Mouse (Mus musculus) gastrocnemius, postnatal 25 days (tissue): ENCODE results near the gene Klhl26. TPM values are rescaled to one million over a fixed set of nuclear protein-coding genes. Genes with fewer than 3 reads are reported as not detected.

Source experiments
- DNase-seq: peaks from one replicate; pipeline ENCODE4 v3.0.0; 2022
- total RNA-seq, 2 experiments: library from RNA; stranded (reverse); gene quantifications; 1 replicate in 1 of 2; 2 replicates in 1 of 2; pipeline ENCODE4 v1.2.3; 2021

Gene Klhl26
- total RNA-seq, 2 experiments from 2014 or later: 4.9 to 6.1 TPM

DNA sequence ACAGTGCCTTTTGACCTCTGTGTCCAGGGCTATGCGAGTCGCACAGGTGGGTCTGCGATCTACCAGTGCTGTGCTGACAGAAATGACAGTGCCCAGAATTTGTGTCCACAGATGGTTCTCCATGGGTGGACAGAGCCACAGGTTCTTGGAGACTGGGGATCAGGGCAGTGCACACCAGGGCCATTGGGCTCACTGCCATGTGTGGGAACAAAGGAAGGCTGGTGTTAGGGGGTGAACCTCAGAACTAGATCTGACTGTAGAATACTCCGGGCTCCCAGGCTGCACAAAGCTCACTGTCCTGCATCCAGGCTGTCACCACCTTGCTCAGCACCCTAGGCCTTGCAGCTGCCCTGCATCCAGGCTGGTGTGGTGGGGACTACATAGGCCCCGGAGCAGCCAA, 66.5 kb downstream of the Klhl26 start:
- DNase-seq: no peak

DNA sequence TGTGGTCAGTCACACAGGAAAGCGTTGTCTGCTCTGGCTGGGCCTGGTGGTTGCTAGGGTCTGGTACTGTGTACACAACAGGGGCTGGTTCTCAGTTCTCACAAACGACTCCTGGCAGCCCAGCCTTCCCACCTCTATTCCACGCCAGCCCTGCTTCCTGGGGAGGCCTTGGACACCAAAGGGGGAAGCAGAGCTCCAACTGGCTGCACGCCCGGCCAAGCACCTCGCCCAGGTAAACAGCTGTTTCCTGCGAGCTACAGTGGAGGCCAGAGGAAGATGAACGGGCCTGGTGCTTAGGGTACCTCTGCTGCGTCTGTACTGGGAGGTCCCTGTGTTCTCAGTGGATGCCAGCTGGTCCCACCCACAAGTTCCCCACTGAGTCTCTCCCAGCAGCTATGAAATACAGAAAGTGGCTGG, 67.3 kb downstream of the Klhl26 start:
- peak; percentile 45 for DNase-seq

- DNase-seq: no peak
These were observed 67.7 kb downstream of the Klhl26 start for GRCm38 (mm10) chr8:70409019-70409418.

GRCm38 (mm10) chr8:70408301-70408700, 68.5 kb downstream of the Klhl26 start:
- no peak for DNase-seq

- DNase-seq: no peak
These were observed 70.2 kb downstream of the Klhl26 start for GRCm38 (mm10) chr8:70406427-70407069.

- DNase-seq: no peak
These were observed 71.6 kb downstream of the Klhl26 start for GRCm38 (mm10) chr8:70405189-70405588.

GRCm38 (mm10) chr8:70404212-70404611, 72.6 kb downstream of the Klhl26 start:
- DNase-seq: no peak

Other genes starting within 250 kb of the Klhl26 start
- 10 to 100 TPM; 43.1 to 45.0 TPM for gene Sugp2, start 242.7 kb downstream of the Klhl26 start, total RNA-seq
- gene Armc6, start 242.5 kb downstream of the Klhl26 start, total RNA-seq: 1 to 10 TPM; 7.6 to 8.2 TPM
- 1 to 10 TPM; 3.0 to 4.7 TPM for gene Homer3, start 194.1 kb downstream of the Klhl26 start, total RNA-seq
- gene Ddx49, start 174.5 kb downstream of the Klhl26 start, total RNA-seq: 10 to 100 TPM; 26.9 to 30.7 TPM
- gene Cope, start 174.4 kb downstream of the Klhl26 start, total RNA-seq: 100 to 1,000 TPM; 113 to 119 TPM
- gene Cers1, start 161.2 kb downstream of the Klhl26 start, total RNA-seq: 10 to 100 TPM; 13.8 to 15.8 TPM
- gene Gdf1, start 147.2 kb downstream of the Klhl26 start, total RNA-seq: 1 to 10 TPM in 1 of 2 experiments, under 1 TPM in 1; 0.72 to 2.5 TPM
- gene Upf1, start 123.7 kb downstream of the Klhl26 start, total RNA-seq: 10 to 100 TPM; 28.9 to 29.5 TPM
- 10 to 100 TPM in 1 of 2 experiments, 1 to 10 TPM in 1; 5.9 to 14.7 TPM for gene Comp, start 103.4 kb downstream of the Klhl26 start, total RNA-seq
- gene Crtc1, start 37.4 kb downstream of the Klhl26 start, total RNA-seq: 1 to 10 TPM; 6.1 to 6.4 TPM
- not detected for gene Tmem59l, start 10.4 kb upstream of the Klhl26 start, total RNA-seq
- gene Crlf1, start 16.2 kb upstream of the Klhl26 start, total RNA-seq: 1 to 10 TPM; 1.7 to 3.8 TPM
- gene Rex1bd, start 29.8 kb upstream of the Klhl26 start, total RNA-seq: 100 to 1,000 TPM; 112 to 120 TPM
- gene Uba52, start 33.8 kb upstream of the Klhl26 start, total RNA-seq: 100 to 1,000 TPM; 785 to 797 TPM
- gene Fkbp8, start 50.8 kb upstream of the Klhl26 start, total RNA-seq: 100 to 1,000 TPM; 100 to 104 TPM
- gene Kxd1, start 51.0 kb upstream of the Klhl26 start, total RNA-seq: 10 to 100 TPM; 70.9 to 71.9 TPM
- gene Ell, start 62.5 kb upstream of the Klhl26 start, total RNA-seq: 10 to 100 TPM in 1 of 2 experiments, 1 to 10 TPM in 1; 8.1 to 19.3 TPM
- gene Isyna1, start 117.4 kb upstream of the Klhl26 start, total RNA-seq: 10 to 100 TPM in 1 of 2 experiments, 1 to 10 TPM in 1; 4.7 to 10.3 TPM
- 10 to 100 TPM; 15.4 to 20.0 TPM for gene Ssbp4, start 131.9 kb upstream of the Klhl26 start, total RNA-seq
- gene Lrrc25, start 139.2 kb upstream of the Klhl26 start, total RNA-seq: under 1 TPM; 0.54 to 0.56 TPM
- under 1 TPM in 1 of 2 experiments, not detected in 1; 0.33 TPM for gene Gdf15, start 155.5 kb upstream of the Klhl26 start, total RNA-seq
- 10 to 100 TPM; 18.6 to 22.6 TPM for gene Pgpep1, start 183.4 kb upstream of the Klhl26 start, total RNA-seq
- 10 to 100 TPM; 57.7 to 66.0 TPM for gene Lsm4, start 196.3 kb upstream of the Klhl26 start, total RNA-seq
- 10 to 100 TPM; 54.5 to 68.6 TPM for gene Jund, start 222.0 kb upstream of the Klhl26 start, total RNA-seq
- gene Iqcn, start 226.5 kb upstream of the Klhl26 start, total RNA-seq: not detected
- gene Gm3336, start 241.6 kb upstream of the Klhl26 start, total RNA-seq: not detected
- gene Pde4c, start 246.8 kb upstream of the Klhl26 start, total RNA-seq: 1 to 10 TPM; 1.6 to 2.3 TPM